Mouse (Mus musculus): ENCODE measurements around the gene Ftl1. TPM values are rescaled to one million over a fixed set of nuclear protein-coding genes. Genes with fewer than 3 reads are reported as not detected.
A peak's percentile ranks its signal among the peaks of the same experiment; 100 is the strongest.

Ftl1 gene
- total RNA-seq, 2 experiments from 2014 or later, result 218 to 238 TPM

DNA sequence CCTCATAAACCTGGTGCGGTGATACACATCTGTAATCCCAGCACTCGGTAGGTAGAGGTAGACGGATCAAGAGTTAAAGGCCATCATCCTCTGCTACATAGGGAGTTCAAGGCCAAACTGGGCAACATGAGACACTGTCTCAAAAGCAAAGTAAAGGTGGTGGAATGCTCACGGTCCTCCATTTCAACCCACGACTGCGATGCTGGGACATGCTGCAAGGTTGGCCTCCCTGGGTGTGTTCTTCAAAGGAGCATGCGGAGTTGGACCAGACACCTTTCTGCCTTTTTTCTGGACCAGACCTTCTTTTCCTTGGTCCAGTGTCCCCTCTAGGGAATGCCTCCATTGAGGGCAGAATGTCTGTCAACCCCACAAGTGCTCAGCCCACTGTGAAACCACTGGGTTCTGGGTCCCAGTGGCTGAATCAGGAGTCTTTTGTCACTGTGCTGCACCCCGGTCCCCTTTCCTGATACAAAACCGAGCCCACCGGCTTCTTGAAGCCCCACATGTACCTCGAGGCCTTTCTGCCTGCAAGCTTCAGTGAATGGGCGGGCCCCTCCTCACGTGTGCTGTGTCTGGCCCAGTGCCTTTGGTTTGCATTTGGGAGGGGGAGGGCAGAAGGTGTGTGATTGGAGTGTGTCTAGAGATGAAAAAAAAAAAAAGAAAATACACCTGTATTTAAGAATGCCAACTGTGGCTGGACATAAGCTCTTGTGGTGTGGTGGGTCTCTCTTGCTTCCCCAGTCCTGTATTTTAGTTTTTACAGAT lies 3.6 kb downstream of the Ftl1 start:
- DNase-seq (ENCODE audit: low spot score in 2 of 2), result no peak

DNA sequence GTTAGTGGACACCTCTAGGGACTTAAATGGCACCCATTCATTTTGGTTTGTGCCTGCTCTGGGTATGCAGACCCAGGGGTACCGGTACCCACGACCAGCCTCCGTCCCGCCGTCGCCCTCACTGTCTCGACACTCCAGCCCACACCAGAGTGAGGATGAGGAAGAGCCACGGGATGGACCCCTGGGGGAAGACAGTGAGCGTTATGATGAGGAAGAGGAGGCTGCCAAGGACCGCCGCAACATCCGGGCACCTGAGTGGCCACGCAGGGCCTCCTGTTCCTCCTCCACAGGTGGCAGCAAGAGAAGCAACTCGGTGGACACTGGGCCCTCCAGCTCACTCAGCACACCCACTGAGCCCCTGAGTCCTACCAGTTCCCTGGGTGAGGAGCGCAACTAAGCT lies 4.7 kb downstream of the Ftl1 start:
- no peak for DNase-seq (ENCODE audit: low spot score in 2 of 2)

DNA sequence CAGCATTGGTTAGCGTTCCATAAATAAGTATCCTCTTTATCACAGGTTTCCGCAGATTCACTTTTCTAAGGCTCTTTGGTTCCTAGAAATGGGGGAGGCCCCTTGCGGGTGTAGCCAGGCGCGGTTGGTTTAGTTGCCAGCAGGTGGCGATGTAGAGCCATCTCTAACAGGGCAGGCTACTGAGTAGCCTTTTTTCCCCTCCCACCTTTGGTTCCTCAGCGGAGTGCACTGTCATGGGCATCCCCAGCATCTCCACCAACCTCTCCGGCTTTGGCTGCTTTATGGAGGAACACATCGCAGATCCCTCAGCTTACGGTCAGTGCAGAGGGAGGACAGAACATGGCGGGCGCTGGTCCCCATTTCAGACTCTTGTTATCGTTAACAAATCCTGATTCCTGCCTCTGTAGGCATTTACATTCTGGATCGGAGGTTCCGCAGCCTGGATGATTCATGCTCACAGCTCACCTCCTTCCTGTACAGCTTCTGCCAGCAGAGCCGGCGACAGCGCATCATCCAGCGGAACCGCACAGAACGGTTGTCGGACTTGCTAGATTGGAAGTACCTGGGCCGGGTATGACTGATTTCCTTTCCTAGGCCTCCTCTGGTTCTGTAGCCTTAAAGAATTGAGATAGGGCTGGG lies 8.2 kb downstream of the Ftl1 start:
- DNase-seq (ENCODE audit: low spot score in 2 of 2), result peak; percentile 90 to 93

DNA sequence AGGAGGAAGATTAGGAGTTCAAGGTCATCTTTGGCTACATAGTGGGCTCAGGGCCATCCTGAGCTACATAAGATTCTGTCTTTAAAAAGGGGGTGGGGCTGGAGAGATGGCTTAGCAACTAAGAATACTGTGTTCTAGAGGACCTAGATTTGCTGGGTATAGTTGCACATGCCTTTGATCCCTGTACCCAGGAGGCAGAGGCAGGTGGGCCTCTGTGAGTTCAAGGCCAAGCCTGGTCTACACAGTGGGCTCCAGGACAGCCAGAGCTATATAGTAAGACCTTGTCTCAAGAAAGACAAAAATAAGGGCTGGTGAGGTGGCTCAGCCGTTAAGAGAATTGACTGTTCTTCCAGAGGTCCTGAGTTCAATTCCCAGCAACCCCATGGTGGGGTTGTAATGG lies 9.7 kb downstream of the Ftl1 start:
- no peak for DNase-seq (ENCODE audit: low spot score in 2 of 2)

- no peak for DNase-seq (ENCODE audit: low spot score in 2 of 2)
Observed at GRCm38 (mm10) chr7:45447325-45447990, 12.2 kb downstream of the Ftl1 start.

- no peak for DNase-seq (ENCODE audit: low spot score in 2 of 2)
Observed at GRCm38 (mm10) chr7:45446589-45446988, 13.1 kb downstream of the Ftl1 start.

GRCm38 (mm10) chr7:45443526-45444420 lies 15.9 kb downstream of the Ftl1 start:
- no peak for DNase-seq (ENCODE audit: low spot score in 2 of 2)

DNA sequence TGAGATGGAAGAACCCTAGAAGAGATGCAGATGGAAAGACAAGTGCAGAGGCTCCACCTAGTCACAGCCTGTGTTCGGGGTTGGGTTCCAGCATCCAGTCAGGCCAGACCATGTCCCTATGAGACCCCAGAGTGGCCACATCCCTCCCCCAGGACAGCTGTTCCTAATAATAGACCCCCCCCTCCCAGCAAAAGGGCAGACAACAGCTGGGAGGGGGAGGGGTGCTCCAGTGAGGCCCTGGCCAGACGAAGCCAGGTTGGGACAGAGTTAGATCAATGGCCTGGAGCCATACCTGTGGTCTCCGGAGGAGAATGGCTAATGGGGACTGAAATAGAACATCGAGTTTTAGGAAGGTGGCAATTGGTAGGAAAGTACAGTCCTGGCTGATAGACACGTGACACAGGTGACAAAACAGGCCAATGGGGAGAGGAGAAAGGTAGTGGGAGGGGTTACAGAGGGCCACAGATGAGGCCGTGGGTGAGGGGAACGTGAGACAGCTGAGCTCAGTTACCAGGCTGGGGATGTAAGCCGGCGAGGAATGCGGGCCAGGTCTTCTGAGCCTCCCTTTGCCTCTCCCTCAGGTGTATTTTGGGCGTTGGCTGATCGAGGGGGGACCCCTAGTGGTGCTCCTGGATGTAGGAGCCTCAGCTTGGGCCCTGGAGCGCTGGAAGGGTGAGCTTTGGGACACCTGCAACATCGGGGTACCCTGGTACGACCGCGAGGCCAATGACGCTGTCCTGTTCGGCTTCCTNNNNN lies 22.0 kb downstream of the Ftl1 start, which contains the start of gene Ruvbl2:
TSS of gene Ruvbl2 (minus strand) at position 576 of the 756 bp plus-strand sequence.
- DNase-seq (ENCODE audit: low spot score in 2 of 2), result no peak

DNA sequence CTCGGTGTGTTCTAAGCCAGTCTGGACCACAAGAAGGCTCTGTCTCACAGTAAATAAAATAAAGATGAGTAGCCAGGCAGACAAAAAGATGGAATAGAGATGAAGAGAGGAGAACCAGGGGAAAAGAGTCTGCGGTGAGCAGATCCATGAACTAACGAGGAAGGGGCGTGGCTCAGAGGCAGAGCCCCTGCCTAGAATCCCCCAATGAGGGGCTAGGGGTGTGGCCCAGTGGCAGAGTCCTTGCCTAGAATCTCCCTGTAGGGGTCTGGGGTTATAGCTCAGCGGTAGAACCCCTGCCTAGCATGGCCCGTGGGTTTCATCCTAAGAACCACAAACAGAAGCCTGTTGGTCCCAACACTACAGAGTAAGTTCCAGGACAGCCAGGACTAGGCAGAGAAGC lies 22.6 kb downstream of the Ftl1 start:
- no peak for DNase-seq (ENCODE audit: low spot score in 2 of 2)

- no peak for DNase-seq (ENCODE audit: low spot score in 2 of 2)
Observed at GRCm38 (mm10) chr7:45436444-45436843, 23.2 kb downstream of the Ftl1 start.

- DNase-seq (ENCODE audit: low spot score in 2 of 2), result no peak
Observed at GRCm38 (mm10) chr7:45435038-45435437, 24.6 kb downstream of the Ftl1 start.

GRCm38 (mm10) chr7:45434203-45435015 lies 25.3 kb downstream of the Ftl1 start, which contains the start of gene Gys1:
Gys1 (plus strand) TSS chr7:45434844.
- DNase-seq (ENCODE audit: low spot score in 2 of 2), result peak; percentile 100

GRCm38 (mm10) chr7:45433835-45434202 lies 25.9 kb downstream of the Ftl1 start:
- DNase-seq (ENCODE audit: low spot score in 2 of 2), result no peak

GRCm38 (mm10) chr7:45426556-45426955 lies 33.1 kb downstream of the Ftl1 start:
- no peak for DNase-seq (ENCODE audit: low spot score in 2 of 2)

GRCm38 (mm10) chr7:45421194-45421593 lies 38.5 kb downstream of the Ftl1 start:
- no peak for DNase-seq (ENCODE audit: low spot score in 2 of 2)

DNA sequence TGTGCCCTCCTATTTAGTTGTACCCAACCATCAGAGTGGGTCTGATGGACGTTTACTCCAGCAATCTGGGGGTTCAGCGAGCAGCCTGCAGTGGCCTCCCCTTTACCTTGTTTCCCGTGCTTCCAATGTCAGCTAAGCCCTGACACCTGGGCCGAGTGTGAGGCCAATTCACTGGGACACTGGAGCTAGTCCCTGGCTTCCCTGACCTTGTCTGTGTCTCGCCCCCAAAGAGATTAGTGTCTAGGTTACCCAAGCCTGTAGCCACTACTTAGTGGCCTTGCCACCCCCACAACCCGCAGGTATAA lies 39.1 kb downstream of the Ftl1 start, which contains the start of gene Lhb:
TSS of gene Lhb (plus strand) at position 206 of the 305 bp plus-strand sequence.
- DNase-seq (ENCODE audit: low spot score in 2 of 2), result no peak

GRCm38 (mm10) chr7:45419859-45420614 lies 39.6 kb downstream of the Ftl1 start:
- DNase-seq (ENCODE audit: low spot score in 2 of 2), result no peak

DNA sequence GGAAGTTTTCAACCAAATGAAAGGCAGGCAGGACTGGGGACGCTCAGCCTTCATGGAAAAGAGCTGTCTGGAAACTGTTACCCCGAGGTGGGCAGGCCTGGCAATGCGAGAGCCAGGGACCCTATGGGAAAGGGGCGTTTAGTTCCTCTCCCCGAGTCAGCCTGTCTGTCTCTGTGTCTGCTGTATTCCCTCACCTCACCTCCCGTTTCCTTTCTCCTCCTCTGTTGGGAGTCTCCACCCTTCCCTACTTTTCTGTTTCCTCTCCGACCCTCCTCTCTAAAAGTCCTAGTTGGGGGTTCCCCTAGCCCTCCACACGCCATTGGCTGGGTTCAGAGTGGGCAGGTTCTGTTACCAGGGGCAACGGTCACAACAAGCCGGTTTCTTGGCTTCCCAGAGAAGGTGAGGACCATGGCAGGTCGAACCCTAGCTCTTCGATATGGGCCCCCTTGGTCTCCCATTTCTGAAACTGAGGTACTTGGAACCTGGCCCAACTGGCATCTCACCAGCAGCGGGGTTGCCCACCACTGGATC lies 41.7 kb downstream of the Ftl1 start:
- no peak for DNase-seq (ENCODE audit: low spot score in 2 of 2)

GRCm38 (mm10) chr7:45415636-45416035 lies 44.0 kb downstream of the Ftl1 start:
- peak; percentile 38 to 67 for DNase-seq (ENCODE audit: low spot score in 2 of 2)

Data from left cerebral cortex, adult 18-20 months (tissue).